Mouse (Mus musculus) stomach, embryonic 15.5 days (tissue): Measurements from ENCODE around the gene Smarca4. TPM values are rescaled to one million over a fixed set of nuclear protein-coding genes. Genes with fewer than 3 reads are reported as not detected.

Source experiments
- ATAC-seq: fragments of 200-750 bp; cut with Nextera tagmentation; 2 replicates; pipeline ENCODE4 v1.8.0; 2017; ENCODE audit warnings: low read depth, moderate number of reproducible peaks, moderate TSS enrichment; ENCODE audit not compliant: insufficient read depth, low FRiP score
- H3K27ac ChIP-seq: fragments of 300-500 bp; sonication (generic); 2 replicates; pipeline ENCODE4 v1.5.1; 2015; ENCODE audit warnings: mild to moderate bottlenecking, inconsistent platforms
- H3K27me3 ChIP-seq: fragments of 300-500 bp; sonication (generic); replicated peaks from 2 replicates; pipeline ENCODE4 v1.6.1; 2015; ENCODE audit warnings: inconsistent platforms
- H3K36me3 ChIP-seq: fragments of 300-500 bp; sonication (generic); 2 replicates; pipeline ENCODE4 v1.6.1; 2015; ENCODE audit warnings: inconsistent platforms
- H3K4me1 ChIP-seq: fragments of 300-500 bp; sonication (generic); 2 replicates; pipeline ENCODE4 v1.6.1; 2015; ENCODE audit warnings: inconsistent platforms
- H3K4me2 ChIP-seq: fragments of 300-500 bp; sonication (generic); 2 replicates; pipeline ENCODE4 v1.6.1; 2015; ENCODE audit warnings: mild to moderate bottlenecking, inconsistent platforms
- H3K4me3 ChIP-seq: fragments of 300-500 bp; sonication (generic); replicated peaks from 2 replicates; pipeline ENCODE4 v1.5.1; 2015; ENCODE audit warnings: inconsistent platforms
- H3K9ac ChIP-seq: fragments of 300-500 bp; sonication (generic); 2 replicates; pipeline ENCODE4 v1.6.1; 2015; ENCODE audit warnings: inconsistent platforms
- H3K9me3 ChIP-seq: fragments of 300-500 bp; sonication (generic); 2 replicates; pipeline ENCODE4 v1.6.1; 2016; ENCODE audit warnings: inconsistent platforms
- WGBS: fragments of 180-500 bp; shearing (Covaris S2); methylation state at CpG from one replicate; pipeline ENCODE4 v1.1.7; 2015; 5-methylcytosine and 5-hydroxymethylcytosine counted together
- polyA plus RNA-seq: library from polyadenylated mRNA; unstranded; fragments of >200 nt; fragmentation: Nextera tagmentation; extraction: Ambion mirVana; gene quantifications from 2 replicates; pipeline ENCODE4 v1.2.1, GENCODE M21; 2015

Gene Smarca4
- polyA plus RNA-seq: 68.7 and 74.3 TPM in 2 replicates

- Histone ChIP-seq H3K36me3 (no peaks in the 10 kb centered on the region), H3K9ac (peak within 1 kb of the TSS; percentile 72), H3K27me3 (no peaks in the 10 kb centered on the region), H3K4me3 (peak within 1 kb of the TSS; percentile 74), H3K4me1 (peaks cover 6% of the 10 kb centered on the region; the same call in 1 of the 2 replicates), H3K9me3 (no peaks in the 10 kb centered on the region), H3K27ac (peak within 1 kb of the TSS; percentile 97), H3K4me2 (peak within 1 kb of the TSS; percentile 56)
- 2% methylated on average over 45 of the region's 45 CpGs for WGBS
- ATAC-seq: peak; percentile 93
Measured at GRCm38 (mm10) chr9:21615617-21616231, at the start of gene Smarca4. Gene Smarca4, plus strand, starts transcription at chr9:21616169.

- H3K9me3 ChIP-seq: no peaks in the 10 kb centered on the region
- H3K9ac ChIP-seq: no peak overlapping the region
- H3K27me3 ChIP-seq: no peaks in the 10 kb centered on the region
- H3K27ac ChIP-seq: no peak overlapping the region
- H3K36me3 ChIP-seq: peaks cover 17% of the 10 kb centered on the region
- 0 out of 2 replicates have a peak, but pooled peaks cover 2% of the 10 kb centered on the region for H3K4me1 ChIP-seq
- ATAC-seq: no peak
- no peak overlapping the region for H3K4me2 ChIP-seq
- H3K4me3 ChIP-seq: no peak overlapping the region
- 78% methylated on average over 1 of the region's 1 CpGs for WGBS
Measured at GRCm38 (mm10) chr9:21566538-21566937, 49.4 kb upstream of the Smarca4 start.

GRCm38 (mm10) chr9:21567051-21567450 is 48.9 kb upstream of the Smarca4 start:
- Histone ChIP-seq H3K9ac (no peak overlapping the region), H3K4me2 (no peak overlapping the region), H3K27ac (no peak overlapping the region), H3K9me3 (no peaks in the 10 kb centered on the region), H3K27me3 (no peaks in the 10 kb centered on the region), H3K4me1 (0 out of 2 replicates have a peak, but pooled peaks cover 2% of the 10 kb centered on the region), H3K4me3 (no peak overlapping the region), H3K36me3 (peaks cover 22% of the 10 kb centered on the region)
- 65% methylated on average over 2 of the region's 2 CpGs for WGBS
- no peak for ATAC-seq

- Histone ChIP-seq H3K9me3 (no peaks in the 10 kb centered on the region), H3K27ac (no peak overlapping the region), H3K27me3 (no peaks in the 10 kb centered on the region), H3K4me1 (0 out of 2 replicates have a peak, but pooled peaks cover 2% of the 10 kb centered on the region), H3K36me3 (peaks cover 30% of the 10 kb centered on the region), H3K4me3 (no peak overlapping the region), H3K9ac (no peak overlapping the region), H3K4me2 (no peak overlapping the region)
- no peak for ATAC-seq
- WGBS: 86% methylated on average over 8 of the region's 8 CpGs
Measured at GRCm38 (mm10) chr9:21568657-21569255, 47.2 kb upstream of the Smarca4 start.

GRCm38 (mm10) chr9:21574012-21574801 is 41.8 kb upstream of the Smarca4 start:
- no peak for ATAC-seq
- H3K9me3 ChIP-seq: no peaks in the 10 kb centered on the region
- H3K36me3 ChIP-seq: peaks cover 73% of the 10 kb centered on the region
- H3K9ac ChIP-seq: no peak overlapping the region
- no peak overlapping the region for H3K4me2 ChIP-seq
- H3K4me3 ChIP-seq: no peak overlapping the region
- no peaks in the 10 kb centered on the region for H3K27me3 ChIP-seq
- no peak overlapping the region for H3K27ac ChIP-seq
- 91% methylated on average over 8 of the region's 8 CpGs for WGBS
- no peaks in the 10 kb centered on the region for H3K4me1 ChIP-seq

GRCm38 (mm10) chr9:21575253-21575652 is 40.7 kb upstream of the Smarca4 start:
- WGBS: 93% methylated on average over 10 of the region's 10 CpGs
- H3K4me1 ChIP-seq: no peaks in the 10 kb centered on the region
- no peak overlapping the region for H3K4me3 ChIP-seq
- no peaks in the 10 kb centered on the region for H3K9me3 ChIP-seq
- H3K36me3 ChIP-seq: peaks cover 71% of the 10 kb centered on the region
- ATAC-seq: no peak
- H3K27ac ChIP-seq: no peak overlapping the region
- no peak overlapping the region for H3K9ac ChIP-seq
- no peak overlapping the region for H3K4me2 ChIP-seq
- H3K27me3 ChIP-seq: no peaks in the 10 kb centered on the region

GRCm38 (mm10) chr9:21576286-21576685 is 39.7 kb upstream of the Smarca4 start:
- Histone ChIP-seq H3K4me1 (no peaks in the 10 kb centered on the region), H3K9ac (no peak overlapping the region), H3K27ac (no peak overlapping the region), H3K4me2 (no peak overlapping the region), H3K9me3 (no peaks in the 10 kb centered on the region), H3K4me3 (no peak overlapping the region), H3K36me3 (peaks cover 72% of the 10 kb centered on the region), H3K27me3 (no peaks in the 10 kb centered on the region)
- no peak for ATAC-seq
- 95% methylated on average over 1 of the region's 1 CpGs for WGBS

- Histone ChIP-seq H3K9me3 (no peaks in the 10 kb centered on the region), H3K36me3 (peaks cover 63% of the 10 kb centered on the region), H3K4me3 (no peak overlapping the region), H3K9ac (no peak overlapping the region), H3K27ac (no peak overlapping the region), H3K27me3 (no peaks in the 10 kb centered on the region), H3K4me1 (no peaks in the 10 kb centered on the region), H3K4me2 (no peak overlapping the region)
- 88% methylated on average over 3 of the region's 3 CpGs for WGBS
- ATAC-seq: no peak
Measured at GRCm38 (mm10) chr9:21578226-21578625, 37.7 kb upstream of the Smarca4 start.

- Histone ChIP-seq H3K27ac (no peak overlapping the region), H3K36me3 (peaks cover 76% of the 10 kb centered on the region), H3K4me3 (no peak overlapping the region), H3K9me3 (no peaks in the 10 kb centered on the region), H3K9ac (no peak overlapping the region), H3K27me3 (no peaks in the 10 kb centered on the region), H3K4me2 (no peak overlapping the region), H3K4me1 (no peaks in the 10 kb centered on the region)
- ATAC-seq: no peak
- 86% methylated on average over 1 of the region's 1 CpGs for WGBS
Measured at GRCm38 (mm10) chr9:21585401-21585800, 30.6 kb upstream of the Smarca4 start.

GRCm38 (mm10) chr9:21587678-21588349 is 28.2 kb upstream of the Smarca4 start:
- H3K4me1 ChIP-seq: no peaks in the 10 kb centered on the region
- WGBS: 87% methylated on average over 23 of the region's 23 CpGs
- peaks cover 68% of the 10 kb centered on the region for H3K36me3 ChIP-seq
- no peak overlapping the region for H3K9ac ChIP-seq
- H3K9me3 ChIP-seq: no peaks in the 10 kb centered on the region
- no peak for ATAC-seq
- no peak overlapping the region for H3K4me2 ChIP-seq
- H3K27me3 ChIP-seq: no peaks in the 10 kb centered on the region
- no peak overlapping the region for H3K4me3 ChIP-seq
- no peak overlapping the region for H3K27ac ChIP-seq

GRCm38 (mm10) chr9:21588350-21588749 is 27.6 kb upstream of the Smarca4 start:
- WGBS: 83% methylated on average over 8 of the region's 8 CpGs
- Histone ChIP-seq H3K4me1 (no peaks in the 10 kb centered on the region), H3K4me2 (no peak overlapping the region), H3K4me3 (no peak overlapping the region), H3K27me3 (no peaks in the 10 kb centered on the region), H3K36me3 (peaks cover 63% of the 10 kb centered on the region), H3K9me3 (no peaks in the 10 kb centered on the region), H3K9ac (no peak overlapping the region), H3K27ac (no peak overlapping the region)
- ATAC-seq: no peak
